Mouse (Mus musculus) layer of hippocampus, adult 8-10 months (tissue): ENCODE results near the gene Ramac. TPM values are rescaled to one million over a fixed set of nuclear protein-coding genes. Genes with fewer than 3 reads are reported as not detected.

Source experiments
- DNase-seq, 2 experiments: peaks; one replicate each; pipeline ENCODE4 v3.0.0; 2022; ENCODE audit warnings: low spot score in 2 of 2
- total RNA-seq, 4 experiments: library from RNA; stranded (reverse); gene quantifications; 2 replicates each; pipeline ENCODE4 v1.2.4; 2022

Gene Ramac
- 10 to 100 TPM; 69.5 to 77.5 (median 73.7) TPM for total RNA-seq

GRCm38 (mm10) chr7:81762180-81763109 is at the start of gene Ramac:
Gene Ramac, plus strand, starts transcription at chr7:81762925.
- peak; percentile 76 to 81 for DNase-seq

GRCm38 (mm10) chr7:81718657-81719056 is 44.1 kb upstream of the Ramac start:
- peak in 1 of 2 experiments; percentile 56 for DNase-seq

DNA sequence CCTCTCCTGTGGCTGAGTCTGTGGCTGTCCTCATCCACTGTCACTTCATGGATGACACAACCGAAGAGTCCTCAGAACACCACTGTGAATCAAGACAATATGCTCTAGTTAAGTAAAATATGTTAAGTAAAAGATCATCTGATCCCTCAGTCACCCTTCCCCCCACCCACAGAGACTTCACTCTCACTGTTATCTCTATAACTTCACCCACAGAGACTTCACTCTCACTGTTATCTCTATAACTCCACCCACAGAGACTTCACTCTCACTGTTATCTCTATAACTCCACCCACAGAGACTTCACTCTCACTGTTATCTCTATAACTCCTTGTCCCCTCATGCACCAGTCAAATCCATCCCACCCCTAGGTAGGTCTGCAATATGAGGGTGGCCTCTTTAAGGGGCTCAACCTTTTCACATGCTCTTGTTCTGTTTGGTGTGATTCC is 43.5 kb upstream of the Ramac start:
- DNase-seq = no peak

- DNase-seq = no peak
Measured at GRCm38 (mm10) chr7:81721271-81721670, 41.5 kb upstream of the Ramac start.

- no peak for DNase-seq
Measured at GRCm38 (mm10) chr7:81723851-81724250, 38.9 kb upstream of the Ramac start.

DNA sequence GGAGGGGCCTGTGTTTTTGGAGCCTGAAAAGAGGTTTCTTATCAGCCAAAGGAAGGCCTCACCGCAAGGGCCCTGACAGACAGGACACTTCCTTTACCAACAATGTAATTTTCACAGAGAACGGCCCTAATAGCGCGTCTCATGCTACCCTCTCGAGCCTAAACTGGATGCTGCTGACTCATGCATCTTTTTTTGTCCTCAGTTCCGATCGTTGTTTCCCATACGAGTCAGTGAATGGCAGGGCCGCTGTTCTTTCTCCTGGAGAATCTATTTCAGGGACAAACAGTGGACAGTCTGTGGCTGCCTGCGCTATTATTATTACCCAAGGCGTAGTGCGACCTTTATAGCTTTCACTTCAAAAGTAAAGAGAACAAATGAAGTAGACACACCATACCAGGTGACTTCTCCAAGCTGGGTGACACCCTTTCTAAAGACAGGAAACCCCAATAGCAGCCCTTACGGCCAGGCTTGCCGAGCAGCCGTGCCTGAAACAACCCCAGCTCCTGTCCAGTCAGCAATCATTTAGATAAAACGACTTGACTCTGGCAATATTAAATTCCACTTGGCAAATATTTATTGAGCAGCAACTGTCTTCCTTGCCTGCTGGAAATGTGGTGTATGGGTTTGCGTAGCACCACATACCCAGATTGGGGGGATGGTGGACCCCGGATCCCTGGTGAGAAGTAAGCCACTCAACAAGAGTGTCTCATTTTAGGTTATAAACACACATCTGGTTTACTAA is 36.6 kb upstream of the Ramac start:
- DNase-seq = no peak

DNA sequence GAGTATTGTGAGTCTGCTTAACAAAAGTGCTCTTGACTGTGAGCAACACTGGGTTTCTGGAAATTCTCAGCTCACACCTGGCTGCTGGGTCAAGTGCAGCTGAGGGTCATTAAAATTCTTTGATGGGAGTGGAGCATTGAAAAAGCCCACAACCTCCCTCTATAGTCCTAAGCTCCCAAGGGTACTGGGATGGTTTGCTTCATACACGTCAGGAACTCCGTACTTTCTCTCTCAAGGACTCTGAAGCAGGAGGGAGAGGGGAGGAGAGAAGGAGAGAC is 36.1 kb upstream of the Ramac start:
- no peak for DNase-seq

- DNase-seq = no peak
Measured at GRCm38 (mm10) chr7:81727716-81728115, 35.0 kb upstream of the Ramac start.

GRCm38 (mm10) chr7:81729787-81730186 is 32.9 kb upstream of the Ramac start:
- no peak for DNase-seq

DNA sequence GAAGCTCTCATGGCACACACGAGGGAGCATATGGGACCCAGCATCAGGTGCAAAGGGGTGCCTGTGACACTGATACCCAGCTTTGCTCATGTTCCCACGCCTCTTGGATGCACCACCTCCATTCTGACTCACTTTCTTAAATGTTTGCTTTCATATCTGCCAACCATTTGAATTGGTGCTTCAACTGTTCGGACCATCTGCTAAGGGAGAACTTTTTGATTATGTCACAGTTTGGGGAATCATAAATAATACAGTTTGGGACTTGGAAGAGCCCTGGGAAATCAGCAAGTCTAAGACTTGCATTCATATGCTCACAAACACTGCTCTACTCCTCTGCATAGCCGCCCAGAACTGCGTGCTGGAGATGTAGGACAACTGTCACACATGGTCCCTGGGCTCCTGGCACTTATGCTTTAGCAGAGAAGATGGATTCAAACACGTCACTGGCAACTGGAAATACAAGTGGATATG is 31.5 kb upstream of the Ramac start:
- peak; percentile 67 to 79 for DNase-seq

- DNase-seq = no peak
Measured at GRCm38 (mm10) chr7:81732183-81733089, 30.3 kb upstream of the Ramac start.

- DNase-seq = no peak
Measured at GRCm38 (mm10) chr7:81735300-81736048, 27.3 kb upstream of the Ramac start.

DNA sequence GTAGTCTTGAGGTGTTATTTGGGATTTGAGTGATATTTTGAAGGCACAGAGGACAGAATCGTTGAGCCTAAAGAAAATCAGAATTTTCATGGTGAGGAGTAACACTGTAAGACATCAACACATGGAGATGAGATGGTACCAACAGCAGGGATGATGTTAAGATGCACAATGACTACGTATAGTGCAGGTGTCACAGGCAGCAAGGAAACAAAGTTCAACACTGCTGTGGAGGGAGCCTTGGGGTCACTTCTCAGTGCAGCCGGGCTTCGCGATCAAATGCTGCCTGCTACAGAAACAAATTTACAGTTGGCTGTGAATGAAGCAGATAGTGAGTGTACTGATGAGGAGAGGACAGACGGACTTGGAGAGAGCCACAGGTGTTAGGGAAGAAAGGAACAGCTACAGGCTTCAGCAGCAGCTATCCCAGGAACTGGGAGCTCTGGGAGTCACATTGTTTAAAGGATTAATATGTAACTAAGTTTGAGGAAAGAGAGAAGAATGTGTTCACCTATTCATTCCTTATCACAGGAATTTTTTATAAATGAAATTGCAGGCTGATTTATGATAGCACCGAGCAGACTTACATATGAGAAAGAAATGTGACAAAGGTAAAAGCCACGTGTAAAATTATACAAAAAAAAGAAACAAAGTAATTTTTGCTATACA is 23.9 kb upstream of the Ramac start:
- DNase-seq = no peak

DNA sequence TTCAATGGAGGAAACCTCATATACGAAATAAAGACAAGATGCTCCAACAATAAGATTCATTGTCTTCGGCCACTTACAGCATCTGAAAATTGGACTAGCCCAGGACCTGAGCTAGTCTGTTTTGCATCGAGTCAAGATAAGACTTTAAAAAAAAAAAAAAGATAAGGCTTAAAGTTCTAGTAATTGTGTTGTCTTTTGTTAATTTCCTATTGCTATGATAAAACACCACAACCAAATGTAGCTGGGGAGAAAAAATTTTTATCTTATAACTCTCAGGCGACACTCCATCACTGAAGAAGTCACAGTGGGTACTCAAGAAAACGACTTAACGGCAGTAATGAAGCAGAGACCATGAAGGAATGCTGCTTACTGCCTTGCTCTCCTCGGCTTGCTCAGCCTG is 22.7 kb upstream of the Ramac start:
- no peak for DNase-seq

DNA sequence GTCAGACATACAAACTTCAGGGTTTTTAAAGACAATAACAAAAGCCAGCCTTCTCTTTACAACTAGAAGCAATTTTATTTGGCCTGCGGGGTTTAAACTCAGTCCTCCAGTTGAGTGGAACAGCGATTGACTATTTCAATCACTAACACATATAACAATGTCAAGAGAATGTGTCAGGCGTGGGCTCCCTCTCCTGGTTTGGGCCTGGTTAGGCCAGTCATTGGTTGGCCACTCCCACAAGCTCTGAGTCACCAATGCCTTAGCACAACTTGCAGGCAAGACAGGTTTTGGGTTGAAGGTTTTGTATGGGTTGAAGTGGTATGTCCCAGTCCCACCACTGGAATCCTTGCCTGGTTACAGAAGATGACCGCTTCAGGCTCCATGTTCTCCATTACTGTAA is 18.6 kb upstream of the Ramac start:
- DNase-seq = no peak

GRCm38 (mm10) chr7:81747956-81748355 is 14.8 kb upstream of the Ramac start:
- DNase-seq = no peak

GRCm38 (mm10) chr7:81763110-81763845 is 553 bp downstream of the Ramac start:
- no peak for DNase-seq

- DNase-seq = no peak
Measured at GRCm38 (mm10) chr7:81772786-81773539, 10.2 kb downstream of the Ramac start.

DNA sequence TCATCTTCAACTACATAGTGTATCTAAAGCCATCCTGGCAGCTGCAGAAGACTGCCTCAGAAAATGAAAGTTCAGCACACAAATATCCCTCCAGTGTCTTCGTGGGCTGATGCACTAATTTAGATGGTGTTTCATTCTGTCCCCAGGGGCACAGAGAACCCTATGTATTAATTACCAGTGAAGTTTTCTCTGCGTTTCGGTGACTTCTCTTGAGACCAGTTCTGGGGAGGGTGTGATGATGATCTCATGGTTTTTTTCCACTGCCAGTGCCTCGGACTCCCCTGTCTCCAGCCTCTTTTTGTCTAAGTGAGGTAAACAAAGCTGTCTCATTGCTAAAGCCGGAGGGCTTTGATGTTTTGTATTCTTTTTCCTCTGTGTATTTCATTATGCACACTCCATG is 12.6 kb downstream of the Ramac start:
- DNase-seq = no peak
